Mouse (Mus musculus) gastrocnemius, adult 8-10 months (tissue): ENCODE data around the gene Kera. TPM values are rescaled to one million over a fixed set of nuclear protein-coding genes. Genes with fewer than 3 reads are reported as not detected.
A peak's percentile ranks its signal among the peaks of the same experiment; 100 is the strongest.

Source experiments
- DNase-seq, 2 experiments: peaks; one replicate each; pipeline ENCODE4 v3.0.0; 2022; ENCODE audit warnings: low spot score in 2 of 2
- total RNA-seq, 4 experiments: library from RNA; stranded (reverse); gene quantifications; 2 replicates each; pipeline ENCODE4 v1.2.4; 2022

Kera gene
- total RNA-seq, result 1 to 10 TPM in 3 of 4 experiments, under 1 TPM in 1; 0.75 to 4.0 (median 2.0) TPM

DNA sequence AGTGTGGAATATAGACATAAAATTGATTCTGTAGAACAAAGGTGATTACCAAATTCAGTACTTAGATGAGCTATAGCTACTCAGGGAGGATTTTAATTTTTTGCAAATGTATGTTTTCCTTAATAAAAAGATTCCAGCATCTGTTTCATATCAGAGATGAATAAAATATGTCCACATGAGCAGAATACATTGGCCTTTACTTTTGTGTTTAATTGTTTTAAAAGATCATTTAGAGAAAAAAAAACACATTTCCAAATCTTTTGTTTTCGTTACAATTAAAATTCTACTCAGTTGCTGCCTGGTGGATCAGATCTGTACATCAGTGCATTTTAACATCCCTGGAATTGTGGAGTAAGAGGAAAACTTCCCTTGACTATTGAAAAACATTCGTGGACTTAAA, at the start of gene Kera:
Kera (plus strand) TSS at position 301 of the 400 bp plus-strand sequence.
- no peak for DNase-seq

DNA sequence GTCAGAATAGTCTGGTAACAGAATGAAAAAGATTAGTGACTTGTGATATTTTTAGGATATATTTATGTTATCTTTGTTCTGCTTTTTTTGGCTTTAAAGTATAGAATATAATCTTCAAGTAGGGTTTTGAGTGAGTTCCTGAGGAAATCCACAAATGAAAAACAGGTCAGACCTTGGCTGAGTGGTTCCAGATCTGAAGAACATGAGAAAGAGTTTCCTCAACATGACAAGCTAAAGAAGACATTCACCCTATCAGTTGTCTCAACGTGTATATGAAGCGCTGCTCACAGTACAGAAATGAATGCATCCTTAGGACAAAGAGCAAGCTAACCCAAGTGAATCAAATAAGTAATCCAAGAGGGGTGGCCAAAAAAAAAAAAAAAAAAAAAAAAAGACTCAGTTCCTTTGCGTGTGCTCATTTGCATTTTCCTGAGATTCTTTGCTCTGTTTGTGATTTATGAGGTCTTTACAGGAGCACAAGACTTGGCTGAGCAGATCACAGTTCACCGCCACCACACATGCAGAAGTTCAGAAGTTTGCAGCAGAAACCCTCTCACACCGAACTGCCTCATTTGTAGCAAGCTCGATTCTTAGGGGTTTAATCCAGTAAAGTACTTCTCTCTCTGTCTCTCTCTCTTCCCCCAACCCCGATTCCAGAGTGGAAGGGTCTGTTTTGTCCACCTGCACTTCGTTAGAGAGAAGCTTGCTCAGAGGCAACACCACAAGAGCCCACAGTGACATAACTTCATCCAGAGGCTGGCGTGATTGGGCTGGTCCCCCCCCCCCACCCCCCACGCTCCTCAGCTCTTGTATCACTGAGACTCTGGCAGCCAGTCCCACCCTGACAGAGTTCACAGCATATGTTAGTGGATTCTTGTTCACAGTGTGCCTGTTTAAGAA, 41.5 kb upstream of the Kera start, which contains the start of gene Lum:
Lum (plus strand) TSS at position 172 of the 900 bp plus-strand sequence.
- DNase-seq, result no peak

DNA sequence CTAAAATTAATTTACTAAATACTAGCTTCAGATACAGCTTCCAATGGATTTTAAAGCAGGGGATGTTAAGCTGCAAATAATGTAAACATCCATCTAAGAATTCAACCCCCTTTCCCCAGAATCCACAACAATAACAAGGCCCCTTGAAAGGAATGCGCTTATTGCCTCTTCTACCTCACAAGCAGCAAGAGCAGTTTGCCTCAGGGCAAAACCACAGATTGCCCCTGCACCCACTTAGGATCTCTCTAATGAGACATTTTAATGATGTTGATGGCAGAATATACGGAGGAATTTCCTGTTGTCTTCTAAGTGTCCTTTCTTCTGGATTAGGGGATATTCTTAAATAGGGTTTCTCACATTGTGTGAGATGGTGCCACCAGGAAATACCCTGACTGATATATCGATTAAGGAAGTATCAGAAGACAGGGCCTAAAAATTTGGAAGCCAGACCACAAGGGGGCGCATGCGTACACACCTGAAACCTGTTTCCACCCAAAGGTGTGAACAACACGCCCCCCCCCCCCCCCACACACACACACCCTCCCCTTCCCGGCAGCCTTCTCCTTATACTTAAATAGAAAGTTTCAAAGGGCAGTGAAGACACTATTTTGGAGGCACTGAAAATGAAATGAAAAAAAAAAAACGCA, 39.1 kb upstream of the Kera start:
- no peak for DNase-seq

- no peak for DNase-seq
These were observed 24.0 kb upstream of the Kera start for GRCm38 (mm10) chr10:97582543-97583231.

- DNase-seq, result no peak
These were observed 22.5 kb upstream of the Kera start for GRCm38 (mm10) chr10:97584176-97584575.

GRCm38 (mm10) chr10:97587159-97587558, 19.5 kb upstream of the Kera start:
- DNase-seq, result peak in 1 of 2 experiments; percentile 25

GRCm38 (mm10) chr10:97589574-97589973, 17.1 kb upstream of the Kera start:
- no peak for DNase-seq

- no peak for DNase-seq
These were observed 15.6 kb upstream of the Kera start for GRCm38 (mm10) chr10:97591036-97591435.

- DNase-seq, result no peak
These were observed 15.0 kb upstream of the Kera start for GRCm38 (mm10) chr10:97591685-97592084.

DNA sequence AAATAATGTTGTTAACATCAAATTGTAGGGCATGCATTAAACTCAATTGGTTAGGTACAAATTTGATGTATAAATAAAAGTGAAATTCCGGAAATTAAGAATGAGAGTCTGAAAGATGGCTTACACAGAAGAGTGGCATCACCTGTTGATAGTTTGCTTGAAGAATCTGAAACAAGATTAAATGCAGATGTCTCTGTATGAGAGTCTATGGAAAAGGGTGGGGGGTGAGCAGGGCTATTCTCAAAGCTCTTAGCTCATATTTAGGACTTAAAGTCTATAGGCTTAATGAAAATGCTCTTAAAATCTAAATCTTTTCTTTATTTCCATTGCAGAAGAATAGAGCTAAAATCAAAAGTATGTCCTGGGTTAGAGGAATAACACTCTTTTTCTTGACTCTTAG, 11.0 kb upstream of the Kera start:
- DNase-seq, result no peak

DNA sequence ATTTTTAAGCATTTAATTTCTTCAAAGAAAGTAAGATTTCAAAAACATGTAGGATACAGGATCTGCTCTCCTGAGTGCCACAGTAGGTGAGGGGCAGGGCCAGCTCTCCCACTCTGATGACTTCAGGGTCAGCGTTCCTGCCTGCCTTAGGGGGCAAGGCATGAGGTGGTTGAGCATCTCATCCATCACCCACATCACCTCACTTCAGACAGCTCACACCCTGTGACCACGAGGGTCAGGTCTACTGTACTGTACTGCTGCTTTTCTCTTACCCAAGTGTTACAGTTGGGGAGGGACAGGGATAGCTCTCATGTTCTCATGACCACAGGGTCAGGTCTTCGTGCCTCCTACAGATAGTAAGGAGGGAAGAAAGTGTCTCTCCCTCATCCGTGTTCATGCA, 4.9 kb upstream of the Kera start:
- no peak for DNase-seq

DNA sequence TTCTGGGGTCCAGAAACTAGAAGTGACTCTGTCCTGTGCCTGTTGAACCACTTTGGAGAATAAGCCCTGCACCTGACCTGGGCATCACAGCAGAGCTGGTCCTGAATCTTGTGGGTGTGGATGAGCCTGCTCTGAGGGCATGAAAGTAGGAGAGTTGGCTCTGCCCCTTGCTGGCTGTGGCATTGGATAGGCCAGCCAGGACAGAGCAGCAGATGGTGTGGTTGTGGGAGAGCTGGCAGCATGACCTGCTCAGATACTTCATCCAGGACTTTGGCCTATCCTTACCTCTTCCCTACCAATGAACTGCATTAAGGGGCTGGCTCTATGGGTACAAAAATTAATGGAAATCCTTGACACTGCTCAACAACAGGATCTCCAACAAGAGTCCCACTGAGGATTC, 3.4 kb upstream of the Kera start:
- no peak for DNase-seq

DNA sequence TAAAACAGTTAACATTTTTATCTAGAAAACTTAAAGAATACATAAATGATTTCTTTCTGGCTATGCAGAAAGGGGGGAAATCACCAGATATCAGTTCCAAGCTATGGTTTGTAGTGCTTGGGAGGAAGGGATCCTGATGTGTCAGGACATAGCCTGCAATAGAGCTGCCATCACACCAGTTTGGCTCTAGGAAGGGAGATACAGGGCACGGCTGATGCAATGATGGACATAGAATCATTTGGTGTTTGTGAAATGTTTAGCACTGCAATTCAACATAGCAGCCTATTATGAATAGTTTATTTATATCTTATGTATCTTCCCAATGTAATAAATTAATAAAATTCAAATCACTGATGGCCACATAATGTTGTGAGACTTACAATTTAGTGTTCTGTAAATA, 15.6 kb downstream of the Kera start:
- DNase-seq, result no peak

DNA sequence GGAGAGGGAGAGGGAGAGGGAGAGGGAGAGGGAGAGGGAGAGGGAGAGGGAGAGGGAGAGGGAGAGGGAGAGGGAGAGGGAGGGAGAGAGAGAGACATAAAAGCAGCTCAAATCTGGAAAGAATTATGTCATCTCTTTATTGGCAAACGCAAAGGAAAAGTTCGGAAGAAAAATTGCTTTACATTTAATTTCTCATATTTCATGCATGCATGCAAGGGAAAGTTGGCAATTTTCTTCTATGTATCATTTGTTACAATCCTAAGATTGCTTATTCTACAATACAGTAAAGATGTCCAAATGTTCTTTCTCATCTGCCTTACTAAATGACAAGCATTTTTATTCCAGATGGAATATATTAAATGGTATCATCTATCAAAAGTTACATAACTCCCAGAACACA, 17.7 kb downstream of the Kera start:
- no peak for DNase-seq

GRCm38 (mm10) chr10:97625116-97625515, 18.4 kb downstream of the Kera start:
- no peak for DNase-seq

GRCm38 (mm10) chr10:97626543-97626942, 19.9 kb downstream of the Kera start:
- no peak for DNase-seq

DNA sequence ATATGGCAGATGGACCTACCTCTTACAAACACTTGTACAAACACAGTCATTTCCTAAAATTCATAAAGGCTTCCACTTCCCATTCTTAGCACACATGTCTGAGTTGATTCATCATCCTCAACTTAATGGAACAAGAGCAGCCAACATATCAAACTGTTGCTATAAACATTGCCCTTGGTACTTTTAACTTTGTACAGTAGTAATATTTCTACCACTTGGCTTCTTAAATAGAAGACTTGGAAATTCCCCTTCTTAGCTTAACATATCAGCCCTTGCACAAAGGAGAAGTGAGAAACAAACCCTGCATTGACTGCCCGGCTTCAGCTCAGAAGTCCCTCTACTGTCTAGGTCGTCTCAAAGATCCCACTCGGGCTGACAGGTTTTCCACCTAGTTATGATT, 24.4 kb downstream of the Kera start:
- DNase-seq, result no peak

GRCm38 (mm10) chr10:97641926-97642325, 35.2 kb downstream of the Kera start:
- DNase-seq, result no peak

GRCm38 (mm10) chr10:97643768-97644167, 37.1 kb downstream of the Kera start, which contains the start of gene Epyc:
Epyc (plus strand) TSS chr10:97644068.
- DNase-seq, result no peak

- DNase-seq, result no peak
These were observed 43.7 kb downstream of the Kera start for GRCm38 (mm10) chr10:97650334-97650733.

DNA sequence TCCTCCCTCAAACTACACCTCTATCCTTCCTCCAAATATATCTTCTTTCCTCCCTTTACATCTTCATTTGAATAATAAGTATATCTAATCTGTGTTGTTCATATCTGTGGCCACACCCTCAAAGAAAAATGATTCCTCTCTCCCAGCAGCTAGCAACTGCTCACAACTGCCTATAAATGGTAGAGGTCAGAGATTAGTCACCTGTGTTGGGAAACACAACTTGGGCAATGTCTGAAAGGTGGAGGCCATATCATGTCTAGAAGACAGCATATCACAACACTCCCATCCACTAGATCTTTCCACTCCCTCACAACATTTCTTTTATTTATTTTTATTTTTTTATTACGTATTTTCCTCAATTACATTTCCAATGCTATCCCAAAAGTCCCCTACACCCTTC, 52.8 kb downstream of the Kera start:
- DNase-seq, result no peak
